ENCODE assay signal across 23 mouse cellular contexts in the genomic region with DNA sequence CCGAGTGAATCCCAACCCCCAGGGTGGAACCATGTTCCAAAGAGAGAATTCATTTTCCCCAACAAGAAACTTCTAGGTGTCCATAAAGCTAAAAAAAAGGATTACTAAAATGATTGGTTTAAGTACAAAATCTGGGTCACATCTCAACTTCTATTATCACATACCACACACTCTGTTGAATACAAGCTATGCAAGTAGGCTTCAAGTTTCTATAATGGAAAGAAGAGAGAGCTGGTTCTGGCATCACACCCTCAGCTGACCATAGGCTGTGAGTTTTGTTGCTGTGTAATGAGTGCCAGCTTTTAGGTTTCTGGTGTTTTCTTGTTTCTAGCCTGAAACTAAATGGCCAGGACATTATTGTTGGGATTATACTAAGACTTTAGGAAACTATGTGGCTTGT.
A peak's percentile ranks its signal among the peaks of the same experiment; 100 is the strongest.
DNase-seq lines count a peak whose midpoint lies in the region; ATAC-seq and TF ChIP-seq lines count a peak whose summit lies in the region.
"Had no signal": no experiment of that assay in that cellular context is flagged by ENCODE, and none has a peak within 500 bp of the region (broad histone marks: within the 10 kb centered on the region; RNA-seq: fewer than 3 reads in every experiment).

No protein-coding gene starts in this region.

- no peak for TF ChIP-seq CTCF in left cerebral cortex, adult 2 months (IDR thresholded peaks at IDR 0.05)

- peak; percentile 68 for ATAC-seq in frontal cortex, adult (ENCODE audit: low TSS enrichment)
- ATAC-seq: activated CD4-positive, CD25-positive, alpha-beta regulatory T cell, adult 4 months; CD4-positive, CD25-positive, alpha-beta regulatory T cell, adult 4 months; Patski had no signal

- DNase-seq in frontal cortex, postnatal 25 days (ENCODE audit: low spot score in 2 of 2), result no peak
- DNase-seq in left cerebral cortex, adult 2 months (ENCODE audit: extremely low spot score in 1 of 2, low spot score in 2 of 2), result no peak
- no peak for DNase-seq in left cerebral cortex, adult 9 months (ENCODE audit: low spot score in 2 of 2)
- peak; percentile 1 for DNase-seq in Muller cell, postnatal 12 days (ENCODE audit: inconsistent ontology term)
- DNase-seq in brain, adult 2 months (ENCODE audit: low read depth, low spot score), result peak; percentile 34
- no peak for DNase-seq in c-Kit-positive CD71-positive TER-119-positive erythroid progenitor cells, embryonic 14.5 days (ENCODE audit: low spot score)
- DNase-seq in urinary bladder, postnatal 4 days (ENCODE audit: low spot score in 2 of 2), result no peak
- DNase-seq: adrenal gland, adult 2 months; adrenal gland, adult 8-10 months; adrenal gland, postnatal 10 days; adrenal gland, postnatal 14 days; adrenal gland, postnatal 25 days; adrenal gland, postnatal 36 days; B cell, adult 2 months; cerebellum, adult 11 months; cerebellum, adult 11-12 months; cerebellum, adult 18-20 months; cerebellum, adult 2 months; cerebellum, adult 8-10 months had no signal

- intact Hi-C loops in left cerebral cortex, adult 2 months (cut with DNase I), result no loop called here

- H3K27ac ChIP-seq in left cerebral cortex, adult 2 months, result peak overlapping the region; percentile 9; the same call in 1 of the 2 replicates

- no peak overlapping the region for H3K4me3 ChIP-seq in left cerebral cortex, adult 2 months

Comparison
In these comparisons a context has a peak if more than half of its experiments do, and no peak if none do; other contexts are left out.
1. DNase-seq: peak in Muller cell, postnatal 12 days (single experiment) and brain, adult 2 months (single experiment); none in frontal cortex, postnatal 25 days (0 of 2), left cerebral cortex, adult 2 months (0 of 2), left cerebral cortex, adult 9 months (0 of 2), c-Kit-positive CD71-positive TER-119-positive erythroid progenitor cells, embryonic 14.5 days (single experiment) and urinary bladder, postnatal 4 days (0 of 2).